Mouse (Mus musculus) gastrocnemius, postnatal 10 days (tissue): ENCODE results near the gene Setd7. TPM values are rescaled to one million over a fixed set of nuclear protein-coding genes. Genes with fewer than 3 reads are reported as not detected.
A peak's percentile ranks its signal among the peaks of the same experiment; 100 is the strongest.

Experiments used
- DNase-seq: peaks from one replicate; pipeline ENCODE4 v3.0.0; 2021; ENCODE audit warnings: mixed read lengths
- total RNA-seq, 2 experiments: library from RNA; stranded (reverse); gene quantifications; 2 replicates each; pipeline ENCODE4 v1.2.3; 2021

Setd7 gene
- total RNA-seq, 2 experiments from 2014 or later = 102 to 121 TPM

GRCm38 (mm10) chr3:51517878-51518762 is 42.6 kb downstream of the Setd7 start:
- no peak for DNase-seq

- no peak for DNase-seq
Measured at GRCm38 (mm10) chr3:51517467-51517866, 43.2 kb downstream of the Setd7 start.

- DNase-seq = no peak
Measured at GRCm38 (mm10) chr3:51511983-51512382, 48.7 kb downstream of the Setd7 start.

- DNase-seq = peak; percentile 80
Measured at GRCm38 (mm10) chr3:51510903-51511302, 49.8 kb downstream of the Setd7 start.

- DNase-seq = peak; percentile 26
Measured at GRCm38 (mm10) chr3:51505465-51505864, 55.2 kb downstream of the Setd7 start.

- no peak for DNase-seq
Measured at GRCm38 (mm10) chr3:51504385-51504952, 56.2 kb downstream of the Setd7 start.

GRCm38 (mm10) chr3:51499876-51500275 is 60.8 kb downstream of the Setd7 start:
- no peak for DNase-seq

GRCm38 (mm10) chr3:51498659-51499058 is 62.0 kb downstream of the Setd7 start:
- no peak for DNase-seq

- no peak for DNase-seq
Measured at GRCm38 (mm10) chr3:51497978-51498377, 62.7 kb downstream of the Setd7 start.

GRCm38 (mm10) chr3:51495646-51496045 is 65.0 kb downstream of the Setd7 start:
- DNase-seq = no peak

- no peak for DNase-seq
Measured at GRCm38 (mm10) chr3:51494466-51494865, 66.2 kb downstream of the Setd7 start.

GRCm38 (mm10) chr3:51493272-51493838 is 67.3 kb downstream of the Setd7 start:
- no peak for DNase-seq

GRCm38 (mm10) chr3:51490088-51490753 is 70.5 kb downstream of the Setd7 start:
- DNase-seq = no peak

- peak; percentile 20 for DNase-seq
Measured at GRCm38 (mm10) chr3:51486491-51487195, 74.0 kb downstream of the Setd7 start.

GRCm38 (mm10) chr3:51485347-51485746 is 75.3 kb downstream of the Setd7 start:
- DNase-seq = no peak

- DNase-seq = no peak
Measured at GRCm38 (mm10) chr3:51484370-51484769, 76.3 kb downstream of the Setd7 start.

GRCm38 (mm10) chr3:51483741-51484359 is 76.8 kb downstream of the Setd7 start, which contains the start of gene Rab33b:
Rab33b (plus strand) TSS chr3:51483920.
- DNase-seq = peak; percentile 96

GRCm38 (mm10) chr3:51482781-51483180 is 77.9 kb downstream of the Setd7 start:
- DNase-seq = no peak

- no peak for DNase-seq
Measured at GRCm38 (mm10) chr3:51481881-51482280, 78.8 kb downstream of the Setd7 start.

- DNase-seq = peak; percentile 47
Measured at GRCm38 (mm10) chr3:51481059-51481458, 79.6 kb downstream of the Setd7 start.

- no peak for DNase-seq
Measured at GRCm38 (mm10) chr3:51479893-51480292, 80.8 kb downstream of the Setd7 start.

GRCm38 (mm10) chr3:51475706-51476105 is 85.0 kb downstream of the Setd7 start:
- DNase-seq = no peak
